Mouse (Mus musculus): Measurements from ENCODE around the gene Iyd. TPM values are rescaled to one million over a fixed set of nuclear protein-coding genes. Genes with fewer than 3 reads are reported as not detected.

Iyd gene
- polyA plus RNA-seq, 2 experiments: 3.8 to 9.8 TPM

DNA sequence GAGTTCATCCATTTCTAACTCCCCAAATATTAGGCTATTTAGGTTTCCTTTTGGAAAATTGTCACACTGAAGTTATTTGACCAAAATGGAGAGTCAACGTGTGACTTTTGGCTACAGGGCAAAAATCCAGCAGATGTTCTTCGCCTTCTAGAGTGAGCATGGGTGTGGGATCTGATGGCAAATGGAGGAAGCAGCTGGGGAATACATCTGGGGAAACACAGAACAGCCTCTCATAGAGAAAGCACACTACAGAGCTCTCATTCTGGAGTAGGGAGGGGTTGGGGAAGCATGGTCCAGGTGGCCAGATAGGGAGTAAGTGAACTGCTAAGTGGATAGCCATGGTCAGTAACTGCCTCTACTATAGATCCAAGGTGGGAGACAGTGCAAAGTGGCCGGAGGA, 50.6 kb downstream of the Iyd start:
- Histone ChIP-seq H3K36me3 (replicated peaks; ENCODE audit: control insufficient read depth, insufficient read depth, low read depth) (no peaks in the 10 kb centered on the region), H3K9ac (replicated peaks) (no peak overlapping the region), H3K27ac (no peak overlapping the region), H3K4me3 (ENCODE audit: insufficient read depth in 1 of 2, low read depth in 2 of 2, low read length in 2 of 2) (no peak overlapping the region), H3K4me1 (replicated peaks; ENCODE audit: control insufficient read depth in 2 of 2, insufficient read depth in 2 of 2, low read length in 1 of 2) (no peaks in the 10 kb centered on the region), H3K4me2 (ENCODE audit: low read depth) (no peak overlapping the region), H3K9me3 (ENCODE audit: control insufficient read depth, low read length) (no peaks in the 10 kb centered on the region), H3K27me3 (ENCODE audit: control insufficient read depth, insufficient read depth, low read length) (no peaks in the 10 kb centered on the region)
- ATAC-seq (ENCODE audit: insufficient read depth): no peak
- WGBS (ENCODE audit: insufficient replicate concordance): 44% methylated on average over 3 of the region's 3 CpGs
- DNase-seq (ENCODE audit: low read depth in 3 of 3, low spot score in 3 of 3): no peak
- no peak for TF ChIP-seq CTCF (IDR thresholded peaks at IDR 0.05; ENCODE audit: low read depth)
- TF ChIP-seq EP300 (IDR thresholded peaks at IDR 0.05; ENCODE audit: low read depth): no peak

DNA sequence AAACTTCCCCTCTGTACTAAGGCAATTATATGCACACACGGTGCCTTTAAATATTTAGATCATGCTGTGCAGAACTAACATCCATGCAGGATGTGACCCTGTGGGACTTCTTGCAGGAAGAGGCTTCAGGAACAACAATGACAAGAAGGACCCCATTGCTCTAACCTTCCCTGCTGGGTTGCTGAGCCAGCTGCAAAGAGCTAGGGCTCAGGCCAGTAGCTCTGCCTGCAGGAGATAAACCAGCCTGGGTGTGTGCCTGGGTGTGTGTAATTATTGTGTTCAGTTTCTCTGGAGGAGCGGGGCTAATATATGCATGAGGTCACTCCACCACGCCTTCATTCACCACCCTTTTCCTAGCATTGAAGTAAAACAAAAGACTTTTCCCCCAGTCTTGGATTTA, 51.8 kb downstream of the Iyd start:
- no peak overlapping the region for H3K4me3 ChIP-seq (ENCODE audit: insufficient read depth in 1 of 2, low read depth in 2 of 2, low read length in 2 of 2)
- no peak overlapping the region for H3K9ac ChIP-seq (replicated peaks)
- no peak overlapping the region for H3K27ac ChIP-seq
- DNase-seq (ENCODE audit: low read depth in 3 of 3, low spot score in 3 of 3) (no peak), ATAC-seq (ENCODE audit: insufficient read depth) (peak; percentile 37; the same call in 1 of the 2 replicates)
- H3K36me3 ChIP-seq (replicated peaks; ENCODE audit: control insufficient read depth, insufficient read depth, low read depth): no peaks in the 10 kb centered on the region
- H3K4me2 ChIP-seq (ENCODE audit: low read depth): no peak overlapping the region
- 41% methylated on average over 3 of the region's 3 CpGs for WGBS (ENCODE audit: insufficient replicate concordance)
- no peak for TF ChIP-seq EP300 (IDR thresholded peaks at IDR 0.05; ENCODE audit: low read depth)
- no peaks in the 10 kb centered on the region for H3K27me3 ChIP-seq (ENCODE audit: control insufficient read depth, insufficient read depth, low read length)
- H3K9me3 ChIP-seq (ENCODE audit: control insufficient read depth, low read length): no peaks in the 10 kb centered on the region
- no peaks in the 10 kb centered on the region for H3K4me1 ChIP-seq (replicated peaks; ENCODE audit: control insufficient read depth in 2 of 2, insufficient read depth in 2 of 2, low read length in 1 of 2)

DNA sequence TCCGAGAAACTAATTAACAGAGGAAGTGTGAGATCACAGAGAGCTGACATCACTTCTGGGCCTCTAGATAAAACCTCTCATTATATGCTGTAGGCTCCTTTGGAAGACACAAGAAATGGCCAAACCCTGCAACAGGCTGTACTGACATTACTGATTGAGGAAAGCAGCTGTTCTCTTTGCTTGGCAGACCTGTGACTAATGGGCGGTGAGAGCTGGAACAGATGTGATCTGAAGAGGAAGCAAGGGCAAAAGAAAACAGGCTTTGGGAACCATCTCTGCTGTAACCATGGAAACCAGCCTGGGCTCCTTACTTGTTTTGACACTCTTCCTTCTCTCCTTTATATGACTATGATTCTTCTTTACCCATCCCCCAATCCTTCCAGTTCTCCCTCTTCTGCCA, 56.7 kb downstream of the Iyd start:
- Histone ChIP-seq H3K4me1 (replicated peaks; ENCODE audit: control insufficient read depth in 2 of 2, insufficient read depth in 2 of 2, low read length in 1 of 2) (no peaks in the 10 kb centered on the region), H3K36me3 (replicated peaks; ENCODE audit: control insufficient read depth, insufficient read depth, low read depth) (no peaks in the 10 kb centered on the region), H3K9ac (replicated peaks) (no peak overlapping the region), H3K27ac (no peak overlapping the region), H3K4me3 (ENCODE audit: insufficient read depth in 1 of 2, low read depth in 2 of 2, low read length in 2 of 2) (no peak overlapping the region), H3K9me3 (ENCODE audit: control insufficient read depth, low read length) (no peaks in the 10 kb centered on the region), H3K27me3 (ENCODE audit: control insufficient read depth, insufficient read depth, low read length) (no peaks in the 10 kb centered on the region), H3K4me2 (ENCODE audit: low read depth) (no peak overlapping the region)
- TF ChIP-seq EP300 (IDR thresholded peaks at IDR 0.05; ENCODE audit: low read depth): no peak
- no peak for TF ChIP-seq CTCF (IDR thresholded peaks at IDR 0.05; ENCODE audit: low read depth)
- DNase-seq (ENCODE audit: low read depth in 3 of 3, low spot score in 3 of 3): no peak
- WGBS (ENCODE audit: insufficient replicate concordance): 42% methylated on average over 2 of the region's 2 CpGs
- ATAC-seq (ENCODE audit: insufficient read depth): no peak

DNA sequence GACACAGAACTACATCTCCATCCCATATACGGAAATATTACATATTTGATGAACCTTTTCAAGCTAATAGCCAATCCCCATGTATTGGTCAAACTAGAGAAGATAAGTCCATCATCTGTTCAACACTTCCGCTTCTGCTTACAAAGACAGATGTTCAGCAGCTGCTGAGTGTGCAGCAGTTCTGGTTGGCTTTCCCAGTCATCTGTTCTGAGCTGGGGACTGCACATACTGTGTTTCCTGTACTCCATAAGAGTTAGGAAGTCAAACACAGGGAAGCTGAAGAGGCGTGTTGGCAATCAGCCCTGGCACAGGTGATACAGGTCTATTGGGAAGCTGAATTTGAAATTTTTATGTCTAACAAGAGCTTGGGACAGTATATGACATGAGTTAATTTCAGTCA, 57.7 kb downstream of the Iyd start:
- H3K36me3 ChIP-seq (replicated peaks; ENCODE audit: control insufficient read depth, insufficient read depth, low read depth): no peaks in the 10 kb centered on the region
- no peak overlapping the region for H3K27ac ChIP-seq
- no peak for TF ChIP-seq CTCF (IDR thresholded peaks at IDR 0.05; ENCODE audit: low read depth)
- TF ChIP-seq EP300 (IDR thresholded peaks at IDR 0.05; ENCODE audit: low read depth): no peak
- no peaks in the 10 kb centered on the region for H3K4me1 ChIP-seq (replicated peaks; ENCODE audit: control insufficient read depth in 2 of 2, insufficient read depth in 2 of 2, low read length in 1 of 2)
- H3K9me3 ChIP-seq (ENCODE audit: control insufficient read depth, low read length): no peaks in the 10 kb centered on the region
- ATAC-seq (ENCODE audit: insufficient read depth) (no peak), DNase-seq (ENCODE audit: low read depth in 3 of 3, low spot score in 3 of 3) (no peak)
- H3K9ac ChIP-seq (replicated peaks): no peak overlapping the region
- no peak overlapping the region for H3K4me2 ChIP-seq (ENCODE audit: low read depth)
- no peak overlapping the region for H3K4me3 ChIP-seq (ENCODE audit: insufficient read depth in 1 of 2, low read depth in 2 of 2, low read length in 2 of 2)
- 60% methylated on average over 3 of the region's 3 CpGs for WGBS (ENCODE audit: insufficient replicate concordance)
- H3K27me3 ChIP-seq (ENCODE audit: control insufficient read depth, insufficient read depth, low read length): no peaks in the 10 kb centered on the region

Other genes starting within 250 kb of the Iyd start
- gene Ppp1r14c, start 174.2 kb upstream of the Iyd start, polyA plus RNA-seq (2012; rRNA removed): 0.05 TPM in 1 of 2 replicates, not detected in the other
- gene Ppp1r14c, start 174.2 kb upstream of the Iyd start, polyA plus RNA-seq (2014; fragmentation: Nextera tagmentation; extraction: Ambion mirVana): 0.08 TPM in 1 of 2 replicates, not detected in the other
- 0.77 and 0.98 TPM in 2 replicates for gene Plekhg1, start 200.1 kb downstream of the Iyd start, polyA plus RNA-seq (2012; rRNA removed)
- gene Plekhg1, start 200.1 kb downstream of the Iyd start, polyA plus RNA-seq (2014; fragmentation: Nextera tagmentation; extraction: Ambion mirVana): 0.68 and 0.75 TPM in 2 replicates